Mouse (Mus musculus): ENCODE results near the gene Fxyd2.

- TF ChIP-seq GATA1 (IDR thresholded peaks at IDR 0.05; ENCODE audit: borderline replicate concordance, low read length) (no peak), FLI1 (IDR thresholded peaks at IDR 0.05; ENCODE audit: low read length) (no peak)
Measured at GRCm38 (mm10) chr9:45382834-45383233, 16.6 kb upstream of the Fxyd2 start.

All from megakaryocyte, embryonic 14.5 days (primary cell).